Mouse (Mus musculus) midbrain, postnatal 0 days (tissue): ENCODE data around the gene Ap1s2. TPM values are rescaled to one million over a fixed set of nuclear protein-coding genes. Genes with fewer than 3 reads are reported as not detected.

Experiments
- ATAC-seq: fragments of 200-750 bp; cut with Nextera tagmentation; 2 replicates; pipeline ENCODE4 v1.8.0; 2017; ENCODE audit warnings: moderate number of reproducible peaks, mild to moderate bottlenecking, moderate TSS enrichment, moderate library complexity; ENCODE audit not compliant: low FRiP score
- DNase-seq: peaks from one replicate; pipeline ENCODE4 v3.0.0-alpha.2; 2015; ENCODE audit warnings: low spot score
- H3K27ac ChIP-seq: fragments of 300-500 bp; sonication (generic); 2 replicates; pipeline ENCODE4 v1.5.1; 2014; ENCODE audit warnings: low read depth, mild to moderate bottlenecking, low read length, mixed read lengths
- H3K27me3 ChIP-seq: fragments of 300-500 bp; sonication (generic); 2 replicates; pipeline ENCODE4 v1.6.1; 2014; ENCODE audit warnings: low read length, control low read depth, mixed read lengths; ENCODE audit not compliant: insufficient read depth
- H3K36me3 ChIP-seq: fragments of 300-500 bp; sonication (generic); 2 replicates; pipeline ENCODE4 v1.6.1; 2014; ENCODE audit warnings: low read length, control low read depth, mixed read lengths; ENCODE audit not compliant: insufficient read depth
- H3K4me1 ChIP-seq: fragments of 300-500 bp; sonication (generic); 2 replicates; pipeline ENCODE4 v1.6.1; 2014; ENCODE audit warnings: mild to moderate bottlenecking, control low read depth, antibody characterized with exemption, low read length, mixed read lengths; ENCODE audit not compliant: insufficient read depth
- H3K4me2 ChIP-seq: fragments of 300-500 bp; sonication (generic); 2 replicates; pipeline ENCODE4 v1.6.1; 2014; ENCODE audit warnings: low read depth, mild to moderate bottlenecking, low read length, mixed read lengths; ENCODE audit not compliant: poor library complexity, severe bottlenecking
- H3K4me3 ChIP-seq: fragments of 300-500 bp; sonication (generic); 2 replicates; pipeline ENCODE4 v1.5.1; 2014; ENCODE audit warnings: low read depth, mild to moderate bottlenecking, low read length, moderate library complexity
- H3K9ac ChIP-seq: fragments of 300-500 bp; sonication (generic); replicated peaks from 2 replicates; pipeline ENCODE4 v1.6.1; 2014; ENCODE audit warnings: mild to moderate bottlenecking, low read length, moderate library complexity, mixed read lengths; ENCODE audit not compliant: poor library complexity, severe bottlenecking
- H3K9me3 ChIP-seq: fragments of 300-500 bp; sonication (generic); 2 replicates; pipeline ENCODE4 v1.6.1; 2016; ENCODE audit warnings: low read length, control low read depth
- CTCF ChIP-seq: IDR thresholded peaks from 2 replicates; pipeline ENCODE4 v1.5.1; 2016; ENCODE audit warnings: antibody characterized with exemption, mild to moderate bottlenecking
- WGBS: fragments of 180-500 bp; shearing (Covaris S2); extraction: QIAGEN DNeasy Blood & Tissue Kit; methylation state at CpG from one replicate; pipeline ENCODE4 v1.1.7; 2014; 5-methylcytosine and 5-hydroxymethylcytosine counted together
- polyA plus RNA-seq: library from polyadenylated mRNA; unstranded; fragments of >200 nt; fragmentation: Nextera tagmentation; extraction: Ambion mirVana; gene quantifications from 2 replicates; pipeline ENCODE4 v1.2.1, GENCODE M21; 2015
- total RNA-seq: library from RNA; depleted of rRNA; stranded (reverse); fragments of >200 nt; gene quantifications from 2 replicates; pipeline ENCODE4 v1.2.3, GENCODE M21; 2014

Ap1s2 gene
- total and polyA plus RNA-seq, 2 experiments from 2014 or later: 61.8 to 130 TPM

- WGBS: 91% methylated on average over 3 of the region's 3 CpGs
Observed at GRCm38 (mm10) chrX:163944381-163944780, 35.6 kb downstream of the Ap1s2 start.

GRCm38 (mm10) chrX:163951618-163952017 lies 42.8 kb downstream of the Ap1s2 start:
- 86% methylated on average over 1 of the region's 1 CpGs for WGBS

More at GRCm38 (mm10) chrX:163944381-163944780, 35.6 kb downstream of the Ap1s2 start:
- no peak for ATAC-seq
- Histone ChIP-seq H3K27me3 (no peaks in the 10 kb centered on the region), H3K36me3 (0 out of 2 replicates have a peak, but pooled peaks cover 3% of the 10 kb centered on the region), H3K4me3 (no peak overlapping the region), H3K27ac (no peak overlapping the region), H3K4me1 (no peaks in the 10 kb centered on the region), H3K4me2 (no peak overlapping the region), H3K9me3 (no peaks in the 10 kb centered on the region), H3K9ac (no peak overlapping the region)
- no peak for TF ChIP-seq CTCF
- no peak for DNase-seq

GRCm38 (mm10) chrX:163957381-163957780 lies 48.6 kb downstream of the Ap1s2 start:
- DNase-seq (no peak), ATAC-seq (0 out of 2 replicates have a peak, but pooled peaks have one; percentile 2)
- Histone ChIP-seq H3K4me3 (peak overlapping the region; percentile 51), H3K9me3 (no peaks in the 10 kb centered on the region), H3K36me3 (no peaks in the 10 kb centered on the region), H3K4me2 (peak overlapping the region; percentile 52), H3K9ac (no peak overlapping the region), H3K4me1 (no peaks in the 10 kb centered on the region), H3K27ac (no peak overlapping the region), H3K27me3 (no peaks in the 10 kb centered on the region)
- TF ChIP-seq CTCF: no peak
- WGBS: 37% methylated on average over 12 of the region's 12 CpGs

More at GRCm38 (mm10) chrX:163951618-163952017, 42.8 kb downstream of the Ap1s2 start:
- DNase-seq: no peak
- Histone ChIP-seq H3K4me2 (no peak overlapping the region), H3K4me1 (no peaks in the 10 kb centered on the region), H3K4me3 (no peak overlapping the region), H3K27ac (no peak overlapping the region), H3K9ac (no peak overlapping the region), H3K27me3 (no peaks in the 10 kb centered on the region), H3K36me3 (0 out of 2 replicates have a peak, but pooled peaks cover 4% of the 10 kb centered on the region), H3K9me3 (no peaks in the 10 kb centered on the region)
- no peak for TF ChIP-seq CTCF
- ATAC-seq: no peak

- peak overlapping the region; percentile 51 for H3K4me3 ChIP-seq
- ATAC-seq (peak; percentile 88), DNase-seq (peak; percentile 61)
- no peaks in the 10 kb centered on the region for H3K4me1 ChIP-seq
- peak overlapping the region; percentile 89 for H3K27ac ChIP-seq
- TF ChIP-seq CTCF: no peak
- no peaks in the 10 kb centered on the region for H3K27me3 ChIP-seq
- H3K9ac ChIP-seq: peak overlapping the region; percentile 76
- no peaks in the 10 kb centered on the region for H3K36me3 ChIP-seq
- H3K4me2 ChIP-seq: peak overlapping the region; percentile 52
- 24% methylated on average over 32 of the region's 67 CpGs for WGBS
- H3K9me3 ChIP-seq: no peaks in the 10 kb centered on the region
Observed at GRCm38 (mm10) chrX:163957803-163958466, 49.1 kb downstream of the Ap1s2 start.

- H3K9ac ChIP-seq: peak within 1 kb of the TSS; percentile 76
- H3K9me3 ChIP-seq: no peaks in the 10 kb centered on the region
- H3K27me3 ChIP-seq: no peaks in the 10 kb centered on the region
- ATAC-seq (peak; percentile 96), DNase-seq (peak; percentile 89)
- peak within 1 kb of the TSS; percentile 89 for H3K27ac ChIP-seq
- H3K4me3 ChIP-seq: peak within 1 kb of the TSS; percentile 51
- WGBS: 18% methylated on average over 29 of the region's 29 CpGs
- H3K4me1 ChIP-seq: no peaks in the 10 kb centered on the region
- H3K4me2 ChIP-seq: peak within 1 kb of the TSS; percentile 52
- no peaks in the 10 kb centered on the region for H3K36me3 ChIP-seq
- no peak for TF ChIP-seq CTCF
Observed at GRCm38 (mm10) chrX:163958467-163958875, 49.7 kb downstream of the Ap1s2 start, which contains the start of gene Zrsr2. Gene Zrsr2, minus strand, starts transcription at chrX:163958661.

GRCm38 (mm10) chrX:163981092-163981491 lies 72.3 kb downstream of the Ap1s2 start:
- H3K9ac ChIP-seq: no peak overlapping the region
- no peak overlapping the region for H3K27ac ChIP-seq
- no peak for ATAC-seq
- H3K36me3 ChIP-seq: no peaks in the 10 kb centered on the region
- 100% methylated on average over 1 of the region's 1 CpGs for WGBS
- DNase-seq: no peak
- no peaks in the 10 kb centered on the region for H3K9me3 ChIP-seq
- no peak overlapping the region for H3K4me3 ChIP-seq
- TF ChIP-seq CTCF: no peak
- H3K4me1 ChIP-seq: no peaks in the 10 kb centered on the region
- peaks cover 2% of the 10 kb centered on the region; the same call in 1 of the 2 replicates for H3K27me3 ChIP-seq
- H3K4me2 ChIP-seq: no peak overlapping the region
